Mouse (Mus musculus) hindbrain, postnatal 0 days (tissue): Measurements from ENCODE around the gene Zfp775. TPM values are rescaled to one million over a fixed set of nuclear protein-coding genes. Genes with fewer than 3 reads are reported as not detected.
A peak's percentile ranks its signal among the peaks of the same experiment; 100 is the strongest.

ENCODE experiments used
- ATAC-seq: fragments of 200-750 bp; cut with Nextera tagmentation; 2 replicates; pipeline ENCODE4 v1.8.0; 2017; ENCODE audit warnings: mild to moderate bottlenecking, moderate TSS enrichment, moderate library complexity
- DNase-seq: peaks from one replicate; pipeline ENCODE4 v3.0.0-alpha.2; 2015; ENCODE audit warnings: low spot score
- H3K27ac ChIP-seq: fragments of 300-500 bp; sonication (generic); 2 replicates; pipeline ENCODE4 v1.5.1; 2014; ENCODE audit warnings: mild to moderate bottlenecking
- H3K27me3 ChIP-seq: fragments of 300-500 bp; sonication (generic); 2 replicates; pipeline ENCODE4 v1.6.1; 2014; ENCODE audit warnings: low read length, mixed read lengths; ENCODE audit not compliant: insufficient read depth
- H3K36me3 ChIP-seq: fragments of 300-500 bp; sonication (generic); 2 replicates; pipeline ENCODE4 v1.6.1; 2014; ENCODE audit warnings: low read length, mixed read lengths; ENCODE audit not compliant: insufficient read depth
- H3K4me1 ChIP-seq: fragments of 300-500 bp; sonication (generic); 2 replicates; pipeline ENCODE4 v1.6.1; 2014; ENCODE audit warnings: antibody characterized with exemption, low read length, mixed read lengths; ENCODE audit not compliant: insufficient read depth
- H3K4me2 ChIP-seq: fragments of 300-500 bp; sonication (generic); 2 replicates; pipeline ENCODE4 v1.6.1; 2014; ENCODE audit warnings: low read depth, mild to moderate bottlenecking, low read length, moderate library complexity, mixed read lengths
- H3K4me3 ChIP-seq: fragments of 300-500 bp; sonication (generic); 2 replicates; pipeline ENCODE4 v1.5.1; 2014; ENCODE audit warnings: low read length
- H3K9ac ChIP-seq: fragments of 300-500 bp; sonication (generic); replicated peaks from 2 replicates; pipeline ENCODE4 v1.6.1; 2014; ENCODE audit warnings: mild to moderate bottlenecking, low read length, moderate library complexity, mixed read lengths
- H3K9me3 ChIP-seq: fragments of 300-500 bp; sonication (generic); 2 replicates; pipeline ENCODE4 v1.6.1; 2016; ENCODE audit warnings: low read length, mixed read lengths
- CTCF ChIP-seq: IDR thresholded peaks from 2 replicates; pipeline ENCODE4 v1.5.1; 2016; ENCODE audit warnings: antibody characterized with exemption, control low read depth, low read depth
- WGBS: fragments of 180-500 bp; shearing (Covaris S2); extraction: QIAGEN DNeasy Blood & Tissue Kit; methylation state at CpG from one replicate; pipeline ENCODE4 v1.1.7; 2014; 5-methylcytosine and 5-hydroxymethylcytosine counted together
- polyA plus RNA-seq: library from polyadenylated mRNA; unstranded; fragments of >200 nt; fragmentation: Nextera tagmentation; extraction: Ambion mirVana; gene quantifications from 2 replicates; pipeline ENCODE4 v1.2.1, GENCODE M21; 2015
- total RNA-seq: library from RNA; depleted of rRNA; stranded (reverse); fragments of >200 nt; gene quantifications from 2 replicates; pipeline ENCODE4 v1.2.3, GENCODE M21; 2014

Zfp775 gene
- total and polyA plus RNA-seq, 2 experiments from 2014 or later: 8.8 to 11.6 TPM

DNA sequence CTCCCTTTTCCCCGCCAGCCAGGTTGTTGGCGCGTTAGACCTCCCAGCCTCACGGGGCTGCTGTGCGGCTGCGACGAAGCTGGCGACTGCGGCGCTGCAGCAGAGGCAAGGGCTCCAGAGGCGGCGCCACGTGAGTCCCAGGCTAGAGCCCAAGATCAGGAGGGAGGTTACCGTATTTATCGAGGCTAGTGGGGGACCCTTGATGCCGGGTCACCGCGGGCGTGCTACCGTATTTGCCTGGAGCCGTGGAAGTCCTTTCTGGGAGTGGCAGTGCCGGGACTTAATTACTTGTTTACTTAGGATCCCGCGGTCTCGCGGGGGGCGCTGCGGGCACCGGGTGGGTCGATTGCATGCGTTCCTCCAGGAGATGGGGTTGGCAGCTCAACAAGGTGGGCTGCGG, 25.1 kb downstream of the Zfp775 start:
- peaks cover 8% of the 10 kb centered on the region for H3K4me1 ChIP-seq
- DNase-seq (peak; percentile 80), ATAC-seq (peak; percentile 69)
- H3K27ac ChIP-seq: peak overlapping the region; percentile 58; the same call in 1 of the 2 replicates
- no peaks in the 10 kb centered on the region for H3K9me3 ChIP-seq
- peak overlapping the region; percentile 85 for H3K4me2 ChIP-seq
- H3K36me3 ChIP-seq: no peaks in the 10 kb centered on the region
- WGBS: 1% methylated on average over 32 of the region's 32 CpGs
- H3K27me3 ChIP-seq: no peaks in the 10 kb centered on the region
- peak overlapping the region; percentile 56 for H3K9ac ChIP-seq
- peak overlapping the region; percentile 54 for H3K4me3 ChIP-seq
- TF ChIP-seq CTCF: peak; percentile 37

DNA sequence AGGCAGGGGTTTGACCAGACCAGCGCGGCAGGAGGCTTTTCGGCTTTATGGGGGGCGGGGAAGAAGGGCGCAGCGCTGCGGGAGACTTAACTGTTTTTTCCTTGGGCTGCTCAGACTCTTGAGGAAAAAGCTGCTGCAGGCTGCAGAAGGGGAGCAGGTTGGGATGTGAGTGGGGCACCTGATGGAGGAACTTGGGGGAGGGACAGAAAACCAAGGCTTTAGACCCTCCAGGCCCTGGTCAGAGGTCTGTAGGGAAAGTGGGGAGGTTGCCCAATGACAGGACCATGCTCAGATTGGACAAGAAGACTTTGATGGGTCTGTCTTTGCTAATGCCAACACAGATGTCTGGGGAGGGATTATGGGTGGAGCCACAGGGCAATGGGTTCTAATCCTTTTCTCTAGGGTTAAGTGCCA, 25.7 kb downstream of the Zfp775 start:
- H3K9me3 ChIP-seq: no peaks in the 10 kb centered on the region
- 0 out of 2 replicates have a peak, but pooled peaks have one; percentile 4 for ATAC-seq
- H3K4me3 ChIP-seq: peak overlapping the region; percentile 54
- 2% methylated on average over 7 of the region's 7 CpGs for WGBS
- no peak for TF ChIP-seq CTCF
- H3K36me3 ChIP-seq: no peaks in the 10 kb centered on the region; the same call in 1 of the 2 replicates
- H3K4me2 ChIP-seq: peak overlapping the region; percentile 85
- peak overlapping the region; percentile 56 for H3K9ac ChIP-seq
- peak overlapping the region; percentile 58; the same call in 1 of the 2 replicates for H3K27ac ChIP-seq
- no peaks in the 10 kb centered on the region for H3K27me3 ChIP-seq
- H3K4me1 ChIP-seq: peaks cover 8% of the 10 kb centered on the region
- DNase-seq: no peak

DNA sequence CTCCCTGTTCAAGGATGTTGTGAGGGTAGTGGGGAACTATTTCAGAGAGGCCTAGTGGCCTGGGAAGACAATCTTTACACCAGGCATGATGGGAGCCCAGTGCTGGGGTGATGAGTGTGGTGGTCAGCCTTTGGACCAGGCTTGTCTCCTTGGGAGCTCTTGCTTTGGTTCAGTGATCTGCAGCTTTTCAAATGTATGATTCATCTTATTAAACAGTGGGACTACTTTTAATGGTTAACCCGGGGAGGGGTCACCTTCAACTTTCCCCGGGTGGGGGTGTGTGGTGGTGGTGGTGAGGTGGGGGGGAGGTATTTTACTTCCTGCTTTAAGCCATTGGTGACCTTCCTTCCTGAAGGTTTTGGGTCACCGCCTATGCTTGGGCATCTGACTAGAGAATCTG, 26.5 kb downstream of the Zfp775 start:
- no peak overlapping the region for H3K9ac ChIP-seq
- TF ChIP-seq CTCF: no peak

DNA sequence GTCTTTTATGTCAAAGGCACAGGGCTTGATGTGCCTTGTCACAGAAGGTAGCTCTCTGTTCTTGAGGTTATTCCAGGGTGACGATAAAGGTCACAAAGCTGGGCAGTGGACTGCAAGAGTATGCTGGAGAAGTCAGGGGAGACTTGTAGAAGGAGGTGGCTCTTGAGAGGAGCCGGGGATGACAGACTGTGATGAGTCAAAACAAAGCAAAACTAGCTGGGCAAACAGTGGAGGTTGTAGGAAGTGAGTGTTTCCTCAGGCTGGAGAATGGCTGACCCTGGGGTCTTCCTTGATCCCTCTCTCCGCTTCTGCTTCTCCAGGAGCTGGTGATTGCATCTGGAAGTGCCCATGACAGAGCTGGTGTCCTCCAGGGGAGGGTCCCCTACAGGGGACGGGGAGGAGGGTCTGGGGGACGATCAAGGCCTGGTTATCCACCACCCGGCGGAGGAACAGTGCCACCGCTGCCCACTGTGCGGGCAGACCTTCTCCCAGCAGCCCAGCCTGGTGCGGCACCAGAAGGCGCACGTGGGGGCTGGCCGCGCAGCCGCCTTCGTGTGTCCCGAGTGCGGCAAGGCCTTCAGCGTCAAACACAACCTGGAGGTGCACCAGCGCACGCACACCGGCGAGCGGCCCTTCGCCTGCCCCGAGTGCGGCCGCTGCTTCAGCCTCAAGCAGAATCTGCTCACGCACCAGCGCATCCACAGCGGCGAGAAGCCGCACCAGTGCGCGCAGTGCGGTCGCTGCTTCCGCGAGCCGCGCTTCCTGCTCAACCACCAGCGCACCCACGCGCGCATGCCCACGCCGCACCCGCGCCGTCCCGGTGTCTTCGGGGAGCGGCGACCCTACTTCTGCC, 27.2 kb downstream of the Zfp775 start:
- Histone ChIP-seq H3K4me1 (peaks cover 8% of the 10 kb centered on the region), H3K27me3 (no peaks in the 10 kb centered on the region), H3K4me3 (peak overlapping the region; percentile 39), H3K36me3 (no peaks in the 10 kb centered on the region; the same call in 1 of the 2 replicates), H3K4me2 (peak overlapping the region; percentile 65), H3K27ac (peak overlapping the region; percentile 70), H3K9ac (peak overlapping the region; percentile 56), H3K9me3 (no peaks in the 10 kb centered on the region)
- 9% methylated on average over 52 of the region's 54 CpGs for WGBS
- TF ChIP-seq CTCF: no peak
- ATAC-seq: peak; percentile 66
- DNase-seq: peak; percentile 71

More for the DNA sequence above, 26.5 kb downstream of the Zfp775 start:
- Histone ChIP-seq H3K27ac (0 out of 2 replicates have a peak overlapping the region, but pooled peaks have one; percentile 70), H3K36me3 (no peaks in the 10 kb centered on the region; the same call in 1 of the 2 replicates), H3K27me3 (no peaks in the 10 kb centered on the region), H3K4me3 (no peak overlapping the region), H3K4me2 (peak overlapping the region; percentile 85; the same call in 1 of the 2 replicates), H3K9me3 (no peaks in the 10 kb centered on the region), H3K4me1 (peaks cover 8% of the 10 kb centered on the region)
- no peak for ATAC-seq
- WGBS: 80% methylated on average over 3 of the region's 3 CpGs
- DNase-seq: no peak

DNA sequence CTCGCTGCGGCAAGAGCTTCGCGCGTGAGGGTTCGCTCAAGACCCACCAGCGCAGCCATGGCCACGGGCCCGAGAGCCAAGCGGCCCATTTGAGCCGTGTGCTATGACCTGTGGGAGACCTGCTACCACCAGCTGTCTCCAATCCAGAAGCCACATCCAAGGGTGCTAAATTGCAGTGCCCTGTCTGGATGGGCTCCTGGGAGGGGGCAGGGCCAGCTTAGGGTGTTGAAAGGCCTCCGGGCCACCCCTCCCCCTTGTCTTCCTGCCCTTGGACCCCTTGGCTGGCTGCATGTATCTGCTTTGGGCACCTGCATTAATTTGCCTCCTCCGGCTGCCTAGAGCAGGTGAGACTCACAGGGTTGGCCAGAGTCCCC, 27.8 kb downstream of the Zfp775 start:
- ATAC-seq (peak; percentile 4), DNase-seq (no peak)
- TF ChIP-seq CTCF: no peak
- H3K9me3 ChIP-seq: no peaks in the 10 kb centered on the region
- 17% methylated on average over 13 of the region's 13 CpGs for WGBS
- H3K4me2 ChIP-seq: peak overlapping the region; percentile 65
- no peaks in the 10 kb centered on the region for H3K27me3 ChIP-seq
- peak overlapping the region; percentile 70; the same call in 1 of the 2 replicates for H3K27ac ChIP-seq
- peaks cover 8% of the 10 kb centered on the region for H3K4me1 ChIP-seq
- peak overlapping the region; percentile 56 for H3K9ac ChIP-seq
- peak overlapping the region; percentile 39 for H3K4me3 ChIP-seq
- H3K36me3 ChIP-seq: no peaks in the 10 kb centered on the region; the same call in 1 of the 2 replicates

DNA sequence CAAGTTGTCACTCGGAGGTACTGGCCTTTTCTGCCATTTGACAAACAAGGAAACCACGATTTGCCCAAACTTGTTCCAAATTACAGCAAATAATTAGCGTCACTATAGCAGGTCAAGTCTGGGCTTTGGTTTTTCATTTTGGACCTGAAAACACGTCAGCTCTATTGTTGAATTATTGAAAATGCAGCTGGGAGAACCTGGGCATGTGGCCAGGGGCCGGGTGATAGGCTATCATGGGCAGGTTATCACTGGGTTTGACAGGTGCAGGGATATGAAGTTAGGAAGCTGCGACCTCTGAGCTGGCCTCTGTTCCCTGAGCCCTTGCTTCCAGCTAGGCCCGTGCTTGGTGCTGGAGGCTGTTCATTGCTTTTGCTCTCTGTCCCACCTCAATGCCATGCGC, 29.0 kb downstream of the Zfp775 start:
- WGBS: 91% methylated on average over 8 of the region's 8 CpGs
- no peak for TF ChIP-seq CTCF
- Histone ChIP-seq H3K9ac (no peak overlapping the region), H3K27ac (no peak overlapping the region), H3K4me3 (no peak overlapping the region), H3K36me3 (no peaks in the 10 kb centered on the region; the same call in 1 of the 2 replicates), H3K27me3 (no peaks in the 10 kb centered on the region), H3K4me2 (no peak overlapping the region), H3K4me1 (peaks cover 8% of the 10 kb centered on the region), H3K9me3 (no peaks in the 10 kb centered on the region)
- no peak for DNase-seq
- ATAC-seq: no peak
